Mouse (Mus musculus) adrenal gland (tissue): ENCODE results near the gene Phox2b.

Source experiments
- intact Hi-C: fragments of 180-260 bp; cut with DNase I; formaldehyde crosslinking; loops from one replicate; pipeline ENCODE4 v1.15.1; 2025
- long read RNA-seq, 2 experiments: library from polyadenylated mRNA; unstranded; transcript quantifications; one replicate each; pipeline ENCODE4 v2.0.0; 2020; ENCODE audit warnings: borderline replicate concordance in 1 of 2; ENCODE audit not compliant: insufficient replicate concordance in 1 of 2

The Phox2b gene
- long read RNA-seq, experiment 1, partial matches to known transcripts, result 0 of 9 reads
- long read RNA-seq, experiment 1, other reads (novel, unspliced or antisense), result 9 of 9 reads
- long read RNA-seq, experiment 2, partial matches to known transcripts, result 0 of 17 reads
- long read RNA-seq, experiment 2, other reads (novel, unspliced or antisense), result 16 of 17 reads

DNA sequence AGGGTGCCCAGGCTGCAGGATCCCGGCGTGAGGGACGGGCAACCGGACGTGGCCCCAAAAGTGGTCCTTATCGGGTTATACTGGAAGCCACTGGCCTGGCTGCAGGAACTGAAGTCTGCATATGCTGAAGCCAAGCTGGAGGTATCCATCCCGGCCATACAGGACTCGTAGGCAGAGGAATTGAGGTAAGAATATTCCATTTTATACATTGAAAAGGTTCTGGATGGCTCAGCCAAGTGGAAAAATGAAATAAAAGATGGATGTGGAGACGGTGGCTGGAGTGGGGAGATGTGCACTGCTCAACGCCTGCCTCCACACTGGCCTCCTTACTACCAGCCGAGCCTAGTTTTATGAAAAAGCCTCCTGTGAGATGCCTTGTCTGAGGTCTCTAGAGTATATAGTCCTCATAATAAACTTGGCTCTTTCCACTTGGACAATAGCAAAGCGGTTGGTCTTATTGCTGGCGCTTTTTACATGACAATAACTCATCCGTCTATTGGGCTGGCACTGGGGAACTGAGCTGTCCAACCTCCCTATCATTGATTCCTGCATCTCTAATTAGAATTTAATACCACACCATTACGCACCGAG is at the start of gene Phox2b:
Gene Phox2b, minus strand, starts transcription at position 569 of the 591 bp plus-strand sequence.
- intact Hi-C loops, result loop anchor here (5.0 kb wide), 1 partner anchor 128 kb away; no protein-coding TSS in a partner anchor

DNA sequence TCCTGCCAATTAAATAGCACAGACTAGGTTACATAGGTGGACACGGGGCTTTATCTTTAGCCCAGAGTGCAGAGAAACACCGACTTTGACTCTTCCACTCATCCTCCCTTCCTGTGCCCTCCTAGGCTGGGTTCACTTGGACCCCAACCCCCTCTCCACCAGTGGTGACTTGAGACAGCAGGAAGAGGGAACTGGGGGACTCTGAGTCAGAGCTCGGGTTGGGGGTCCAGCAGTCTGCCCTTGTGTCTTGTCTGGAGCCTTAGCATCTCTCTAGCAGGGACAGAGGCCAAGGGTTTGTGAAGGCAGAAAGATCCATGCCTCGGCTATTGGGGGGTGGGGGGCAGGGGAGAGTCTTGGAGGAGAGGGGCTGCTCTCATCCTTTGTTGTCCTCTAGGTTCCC is 43.5 kb upstream of the Phox2b start:
- intact Hi-C loops, result no loop called here

DNA sequence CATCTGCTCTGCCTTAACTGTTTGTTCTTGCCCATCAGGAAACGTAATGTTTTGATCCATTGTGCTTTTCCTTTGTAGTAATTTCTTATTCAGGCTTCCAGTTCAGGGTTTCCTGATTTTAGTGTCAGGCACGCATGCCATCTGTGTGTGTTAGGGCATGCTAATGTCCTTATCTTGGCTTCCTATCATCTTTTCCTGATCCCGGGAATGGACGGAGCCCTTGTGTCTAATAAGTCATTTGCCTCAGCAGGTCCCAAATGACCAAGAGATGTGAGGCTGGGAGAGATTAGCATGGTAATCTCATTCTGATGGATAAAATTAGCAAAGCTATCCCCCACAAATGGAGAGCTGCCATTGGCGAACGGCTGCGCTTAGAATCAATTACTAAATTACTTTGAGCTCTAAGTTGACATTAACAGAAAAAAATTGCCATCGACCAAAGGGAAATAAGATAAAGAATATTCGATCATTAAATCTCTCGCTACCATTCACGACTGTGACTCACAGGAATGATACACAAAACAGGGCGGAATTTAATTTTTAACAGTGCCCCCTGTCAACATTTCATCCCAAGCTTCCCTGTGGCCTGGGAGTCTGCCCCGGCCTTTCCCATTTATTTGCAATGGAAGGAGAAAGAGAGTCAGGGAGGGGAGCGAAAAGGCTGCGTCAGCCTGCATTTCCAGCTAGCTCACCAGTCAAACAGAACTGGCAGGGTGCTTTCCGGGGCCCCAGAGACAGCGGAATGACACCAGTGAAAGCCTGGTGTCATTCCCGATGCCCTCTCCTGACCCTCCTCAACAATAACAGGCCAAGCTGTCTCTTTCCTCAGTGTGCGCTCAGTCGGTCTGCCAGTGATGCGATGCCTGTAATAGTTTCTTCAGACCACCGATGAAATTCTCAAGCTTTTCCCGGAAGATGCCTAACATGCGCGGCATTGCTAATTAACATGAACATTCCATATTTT is 40.2 kb upstream of the Phox2b start:
- intact Hi-C loops, result no loop called here

DNA sequence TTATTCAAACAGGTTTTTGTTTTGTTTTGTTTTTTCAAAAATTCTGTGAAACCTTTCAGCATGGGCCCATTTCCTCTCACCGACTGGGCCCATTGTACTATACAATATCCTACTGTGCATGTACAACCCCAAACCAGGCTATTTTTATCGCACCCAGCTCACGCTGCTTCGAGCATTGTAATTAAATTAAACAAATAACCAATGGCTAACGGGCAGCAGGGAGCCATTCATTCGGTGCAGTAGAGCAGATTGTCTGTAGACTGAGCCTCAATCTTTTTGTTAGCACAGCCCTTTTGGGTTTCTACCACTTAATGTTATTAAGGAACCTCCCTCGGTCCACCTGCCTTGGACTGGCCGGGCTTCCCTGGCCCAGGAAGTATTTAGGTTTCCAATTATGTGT is 39.5 kb upstream of the Phox2b start:
- intact Hi-C loops, result no loop called here

DNA sequence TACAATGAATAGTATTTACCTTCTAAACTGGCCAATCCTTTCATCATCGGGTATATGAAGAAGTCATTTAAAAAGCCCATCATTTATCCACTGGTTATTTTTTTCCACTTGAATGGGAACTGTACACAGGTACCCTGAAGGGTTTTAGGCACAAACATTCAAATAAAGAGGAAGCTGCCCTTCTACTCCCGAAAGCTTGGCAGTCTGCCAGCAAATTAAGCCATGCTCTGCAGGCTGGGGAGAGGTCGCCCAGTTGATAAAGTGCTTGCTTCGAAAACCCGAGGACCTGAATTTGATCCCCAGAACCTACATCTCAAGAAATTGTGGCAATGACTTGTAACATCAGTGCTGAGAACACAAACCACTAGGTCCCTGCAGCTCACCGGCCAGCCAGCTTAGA is 35.6 kb upstream of the Phox2b start:
- intact Hi-C loops, result no loop called here

DNA sequence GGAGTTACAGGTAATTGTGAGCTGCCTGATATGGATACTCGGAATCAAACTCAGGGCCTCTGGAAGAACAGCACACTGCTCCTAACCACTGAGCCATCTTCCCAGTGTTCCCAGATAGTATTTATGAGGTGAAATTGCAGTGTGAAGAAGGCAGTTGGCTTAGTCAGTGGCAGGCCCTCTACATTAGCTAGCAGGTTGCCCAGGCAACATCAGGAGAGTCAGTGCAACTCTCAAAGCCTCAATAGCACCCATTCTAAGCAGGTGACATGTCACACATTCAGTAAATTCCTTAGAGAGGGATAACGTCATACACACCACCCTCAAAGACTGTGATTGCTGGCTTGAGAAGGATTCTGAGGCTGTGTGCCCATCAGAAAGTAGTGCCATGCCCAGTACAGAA is 32.6 kb upstream of the Phox2b start:
- intact Hi-C loops, result no loop called here

DNA sequence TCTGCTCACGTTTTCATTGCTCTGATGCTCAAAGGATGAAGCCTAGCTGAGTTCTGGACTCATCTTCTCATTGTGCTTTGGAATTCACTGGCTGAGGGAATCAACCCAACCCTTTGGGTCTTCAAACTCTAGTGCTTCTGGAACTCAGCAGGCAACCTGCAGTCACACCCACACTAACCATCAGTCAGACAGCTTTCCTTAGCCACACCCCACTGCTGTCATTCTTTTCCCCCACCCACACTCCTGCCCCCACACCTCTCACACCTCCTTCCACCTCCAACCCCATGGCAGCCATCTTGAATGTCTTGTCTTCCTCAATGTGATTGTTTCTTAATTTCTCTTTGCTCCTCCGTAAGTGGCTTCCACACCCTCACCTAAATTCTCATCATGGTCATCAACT is 7.2 kb upstream of the Phox2b start:
- intact Hi-C loops, result no loop called here

DNA sequence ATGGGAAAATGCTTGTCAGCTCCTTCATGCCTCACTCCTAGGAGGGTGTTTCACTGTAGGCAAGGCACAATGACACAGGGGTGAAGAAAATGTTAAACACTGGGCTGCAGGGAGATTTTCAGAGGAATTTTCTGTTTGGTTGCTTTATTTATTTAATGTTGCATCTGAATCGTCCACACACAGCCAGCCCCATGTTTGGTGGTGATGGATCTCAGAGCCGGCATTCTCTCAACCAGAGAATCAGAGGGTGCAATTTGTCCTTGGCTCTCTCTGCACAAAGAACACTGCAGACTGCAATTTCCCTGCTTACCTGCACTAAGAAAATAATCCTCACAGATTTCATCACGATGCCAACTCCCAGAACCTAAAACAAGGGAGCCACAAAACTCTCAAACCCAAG is 3.9 kb upstream of the Phox2b start:
- intact Hi-C loops, result no loop called here

DNA sequence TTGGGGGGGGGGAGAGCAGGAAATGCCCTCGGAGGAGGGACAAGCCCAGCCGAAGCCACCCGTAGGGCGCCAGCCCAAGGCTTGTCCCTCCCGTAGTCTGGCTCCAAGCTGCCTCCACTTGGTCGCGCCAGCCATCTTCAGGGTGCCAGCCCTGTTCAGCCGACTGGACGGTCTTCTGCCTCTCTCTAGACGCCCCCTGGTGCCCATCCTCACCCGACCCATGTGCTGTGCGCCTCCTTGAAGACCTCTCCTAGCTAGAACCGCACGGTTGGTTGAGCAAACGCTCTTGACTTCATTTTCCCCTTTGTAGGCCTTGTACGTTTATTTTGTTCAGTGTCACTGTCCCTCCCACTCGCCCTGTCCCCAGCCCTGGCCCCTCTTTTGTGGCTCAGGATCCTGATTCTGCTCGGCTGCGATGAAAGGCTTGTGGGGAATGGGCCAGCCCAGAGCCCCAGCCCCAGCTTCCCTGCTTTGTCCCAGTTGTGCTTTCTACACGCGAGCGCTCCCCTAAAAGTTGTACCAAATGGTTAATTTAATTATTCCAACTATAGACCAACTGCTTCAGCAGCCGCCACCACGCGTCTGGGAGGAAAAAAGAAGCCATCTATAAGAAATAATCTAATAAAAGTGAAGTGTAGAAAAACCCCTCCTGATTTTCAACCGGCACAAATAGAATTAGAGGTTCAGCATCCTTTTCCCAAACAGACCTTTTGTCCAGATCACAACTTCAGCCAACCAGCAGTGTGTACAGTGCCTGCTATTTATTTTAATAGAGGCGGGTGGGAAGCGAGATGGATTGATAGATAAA is 2.9 kb upstream of the Phox2b start:
- intact Hi-C loops, result no loop called here

DNA sequence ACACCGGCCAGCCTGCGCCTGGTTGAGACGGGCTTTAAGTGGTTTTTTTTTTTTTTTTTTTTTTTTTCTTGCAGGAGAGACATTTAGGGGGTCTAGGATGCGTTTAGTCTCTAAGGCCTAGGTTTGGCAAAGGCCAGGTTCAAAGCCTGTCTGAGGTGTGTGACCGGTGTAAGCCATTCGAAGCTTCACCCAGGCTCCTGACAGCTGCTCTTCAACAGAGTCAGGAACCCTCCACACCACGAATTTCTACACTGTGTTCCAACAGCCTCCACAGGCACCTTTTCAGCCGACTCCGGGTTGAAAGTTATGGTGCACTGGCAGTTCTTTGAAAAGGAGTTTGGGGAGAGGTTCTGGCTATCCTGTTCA is 2.3 kb upstream of the Phox2b start:
- intact Hi-C loops, result no loop called here

DNA sequence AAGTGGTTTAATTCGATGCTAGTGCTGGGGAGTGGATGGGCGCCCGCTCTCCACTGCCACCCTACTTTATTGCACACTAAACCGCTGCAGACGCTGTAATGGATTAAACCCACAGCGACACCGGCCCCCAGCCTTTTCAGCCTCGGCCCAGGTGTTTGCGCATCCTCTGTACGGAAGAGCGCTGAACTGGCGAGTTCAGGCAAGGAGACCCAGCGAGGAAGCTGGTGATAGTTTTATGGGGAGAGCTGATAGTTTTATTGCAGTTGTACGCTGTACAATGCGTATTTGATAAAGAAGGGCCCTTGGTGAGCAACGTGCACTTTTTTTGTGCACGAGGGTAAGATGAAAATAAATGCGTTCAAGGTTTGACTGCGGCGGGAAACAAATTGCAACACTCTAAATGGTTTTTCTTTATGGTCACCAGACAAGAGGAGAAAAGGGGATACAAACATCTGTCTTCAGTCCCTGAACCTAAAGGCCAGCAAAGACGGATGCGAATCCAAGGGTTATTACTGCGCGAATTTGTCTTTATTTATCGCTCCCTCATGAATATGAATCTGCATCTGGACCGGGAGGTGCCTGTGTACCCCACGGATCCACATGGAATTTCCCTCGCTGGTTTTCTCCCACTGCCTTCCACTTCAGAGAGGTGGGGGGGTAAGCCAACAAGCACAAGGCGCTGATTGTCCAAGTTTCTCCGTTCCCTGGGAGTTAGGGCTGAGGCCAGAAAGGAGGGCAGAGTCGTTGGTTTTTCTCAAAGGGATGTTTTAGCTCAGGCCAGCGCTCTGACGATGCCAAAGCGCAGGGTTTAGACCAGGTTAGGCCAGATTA is 1.7 kb upstream of the Phox2b start:
- intact Hi-C loops, result no loop called here

DNA sequence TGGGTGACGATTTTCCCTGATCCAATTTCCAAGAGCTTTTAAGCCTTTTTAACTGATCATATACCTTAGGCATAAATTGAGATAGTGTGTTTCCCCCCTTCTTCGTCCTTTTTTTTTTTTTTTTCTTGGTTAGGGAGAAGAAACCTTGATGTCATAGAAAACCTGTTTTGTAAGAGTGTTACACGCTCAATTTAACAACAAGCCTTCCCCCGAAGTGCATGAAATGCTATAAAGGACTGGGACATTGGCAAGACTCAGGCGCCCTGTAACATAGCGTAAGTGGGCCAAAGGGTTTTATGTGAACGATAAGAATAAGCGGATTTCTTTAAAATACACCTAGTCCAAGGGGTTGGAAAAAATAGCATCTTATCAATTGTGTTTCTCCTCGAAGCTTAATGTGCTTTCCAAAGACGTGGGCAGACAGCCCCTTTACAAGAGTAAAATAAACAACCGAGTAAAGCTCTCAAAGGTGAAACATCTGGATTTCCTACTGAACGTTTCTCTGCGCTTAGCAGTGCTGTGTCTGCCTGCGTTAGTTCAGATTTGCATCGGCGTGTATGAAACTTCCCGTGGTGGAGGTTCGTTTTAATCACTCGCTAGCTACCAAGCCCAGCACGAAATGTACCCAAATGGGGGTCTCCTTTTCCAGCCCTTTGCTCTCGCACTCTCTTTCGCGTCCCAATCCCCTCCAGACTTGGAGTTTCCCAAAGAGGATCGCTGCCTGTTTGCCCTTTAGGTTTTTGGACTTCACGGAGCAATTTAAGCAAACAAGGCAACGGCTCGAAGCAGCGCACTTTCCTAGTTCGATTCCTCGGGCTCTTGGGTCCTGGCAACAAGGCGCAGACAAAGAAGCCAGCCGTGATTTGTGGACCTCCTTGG is 531 bp upstream of the Phox2b start:
- intact Hi-C loops, result loop anchor here (5.0 kb wide), 1 partner anchor 128 kb away; no protein-coding TSS in a partner anchor

DNA sequence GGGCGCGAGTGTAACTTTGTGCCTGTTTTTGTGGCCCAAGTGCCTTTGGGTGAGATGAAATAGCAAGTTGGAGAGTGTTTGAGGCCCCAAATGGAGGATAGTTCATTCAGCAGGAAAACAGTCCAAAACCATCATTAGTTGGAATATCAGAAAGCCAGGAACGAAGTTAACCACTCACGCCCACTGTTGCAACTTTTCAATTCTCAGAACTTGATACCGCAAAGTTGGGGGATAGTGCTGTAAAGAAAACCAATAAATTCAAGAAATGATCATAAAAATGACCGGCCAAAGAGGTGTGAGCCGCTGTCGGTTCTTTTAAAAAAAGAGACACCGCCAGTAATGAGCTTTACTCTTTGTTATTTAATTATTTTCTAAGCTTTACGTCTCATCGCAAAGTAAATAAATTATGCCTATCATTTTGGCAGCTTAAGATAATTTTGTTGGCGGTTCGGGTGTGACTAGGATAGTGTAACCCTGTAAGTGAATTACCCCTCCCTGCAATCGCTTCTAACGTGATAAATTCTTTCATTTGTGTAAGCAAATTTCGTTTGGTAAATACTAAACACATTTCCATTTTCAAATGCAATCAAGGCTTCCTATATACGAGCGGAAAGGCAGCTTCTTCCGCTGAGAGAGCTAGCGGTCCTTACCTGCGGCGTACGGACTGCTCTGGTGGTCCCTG is 909 bp downstream of the Phox2b start:
- intact Hi-C loops, result loop anchor here (5.0 kb wide), 1 partner anchor 129 kb away; no protein-coding TSS in a partner anchor

DNA sequence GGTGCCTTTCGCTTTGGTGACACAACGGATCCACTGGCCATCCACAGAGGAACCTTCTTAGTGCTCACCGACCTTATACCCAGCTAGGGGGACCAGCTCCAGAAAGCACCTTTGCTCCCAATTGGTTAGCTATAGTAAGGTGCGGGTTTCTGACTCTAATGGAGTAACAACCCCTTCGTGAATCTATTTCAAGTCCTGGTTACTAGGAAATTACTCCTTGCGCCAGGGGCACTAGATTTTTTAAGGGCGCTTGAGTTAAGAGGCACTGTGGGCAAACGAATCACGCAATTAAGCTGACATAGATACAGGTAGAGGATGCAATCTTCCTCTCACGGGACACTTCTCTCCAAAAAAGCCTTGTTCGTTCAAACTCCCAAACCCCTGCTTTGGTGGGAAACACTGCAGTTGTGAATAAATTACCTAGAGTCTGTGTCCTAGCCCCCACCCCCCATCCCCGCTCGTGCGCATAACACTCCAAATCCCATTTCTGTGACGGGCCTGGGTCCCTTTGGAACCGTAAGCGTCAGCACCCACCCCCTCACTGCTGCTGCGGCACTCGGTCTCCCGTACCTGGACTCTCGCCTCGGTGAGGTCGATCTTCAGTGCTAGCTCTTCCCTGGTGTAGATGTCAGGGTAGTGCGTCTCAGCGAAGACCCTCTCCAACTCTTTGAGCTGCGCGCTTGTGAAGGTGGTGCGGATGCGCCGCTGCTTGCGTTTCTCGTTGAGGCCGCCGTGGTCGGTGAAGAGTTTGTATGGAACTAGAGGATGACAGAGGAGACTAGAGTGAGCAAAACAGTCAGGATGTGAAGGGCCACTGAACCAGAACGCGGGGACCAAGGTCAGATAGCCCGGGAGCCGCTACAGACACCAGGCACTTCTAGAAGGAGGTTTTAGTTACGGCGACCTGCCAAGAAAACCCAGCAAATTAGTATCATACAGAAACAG is 1.7 kb downstream of the Phox2b start:
- intact Hi-C loops, result loop anchor here (5.0 kb wide), 1 partner anchor 130 kb away; no protein-coding TSS in a partner anchor

DNA sequence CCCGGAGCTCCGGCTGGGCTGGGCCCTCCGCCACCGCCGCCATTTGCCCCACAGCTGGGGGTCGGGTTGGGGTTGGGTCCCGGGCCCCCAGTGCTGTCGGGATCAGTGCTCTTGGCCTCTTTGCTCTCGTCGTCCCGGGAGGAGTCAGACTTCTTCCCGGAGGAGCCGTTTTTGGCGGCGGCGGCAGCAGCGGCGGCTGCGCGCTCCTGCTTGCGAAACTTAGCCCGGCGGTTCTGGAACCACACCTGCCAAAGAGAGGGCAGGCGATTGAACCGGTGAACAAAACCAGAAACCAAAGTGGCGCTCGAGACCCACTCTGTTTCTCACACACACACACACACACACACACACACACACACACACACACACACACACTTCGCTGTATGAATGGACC is 2.7 kb downstream of the Phox2b start:
- intact Hi-C loops, result loop anchor here (5.0 kb wide), 1 partner anchor 131 kb away; no protein-coding TSS in a partner anchor

DNA sequence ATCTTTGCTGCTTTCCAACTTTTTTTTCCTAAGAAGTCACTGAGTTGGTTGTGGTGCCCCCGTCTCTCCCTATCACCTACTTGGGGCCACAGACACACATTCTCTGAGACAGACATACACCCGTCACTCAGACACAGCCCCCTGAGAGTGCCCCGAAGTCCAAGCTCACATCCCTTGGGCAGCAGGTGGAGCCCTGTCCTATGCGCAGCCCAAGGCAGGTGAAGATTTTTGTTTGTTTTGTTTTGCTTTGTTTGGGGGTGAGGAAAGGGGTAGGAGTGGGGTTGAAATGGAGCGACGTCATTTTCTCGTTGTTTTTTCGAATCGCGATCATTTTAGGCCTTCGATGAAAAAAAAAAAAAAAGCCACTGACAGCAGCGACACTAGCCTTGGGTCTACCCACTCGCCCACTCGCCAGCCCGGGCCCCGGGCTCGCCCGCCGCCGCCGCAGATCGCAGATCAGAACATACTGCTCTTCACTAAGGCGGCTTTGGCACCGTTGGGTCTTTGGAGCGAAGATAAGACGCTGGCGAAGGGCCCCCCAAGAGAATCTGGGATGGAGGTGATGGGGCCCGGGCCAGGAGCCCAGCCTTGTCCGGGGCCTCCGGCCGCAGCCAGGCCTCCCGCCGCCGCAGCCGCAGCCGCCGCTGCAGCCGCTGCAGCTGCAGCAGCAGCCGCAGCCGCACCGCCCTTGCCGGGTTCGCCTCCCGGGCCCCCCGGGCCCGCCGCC is 3.3 kb downstream of the Phox2b start:
- intact Hi-C loops, result loop anchor here (5.0 kb wide), 1 partner anchor 131 kb away; no protein-coding TSS in a partner anchor

DNA sequence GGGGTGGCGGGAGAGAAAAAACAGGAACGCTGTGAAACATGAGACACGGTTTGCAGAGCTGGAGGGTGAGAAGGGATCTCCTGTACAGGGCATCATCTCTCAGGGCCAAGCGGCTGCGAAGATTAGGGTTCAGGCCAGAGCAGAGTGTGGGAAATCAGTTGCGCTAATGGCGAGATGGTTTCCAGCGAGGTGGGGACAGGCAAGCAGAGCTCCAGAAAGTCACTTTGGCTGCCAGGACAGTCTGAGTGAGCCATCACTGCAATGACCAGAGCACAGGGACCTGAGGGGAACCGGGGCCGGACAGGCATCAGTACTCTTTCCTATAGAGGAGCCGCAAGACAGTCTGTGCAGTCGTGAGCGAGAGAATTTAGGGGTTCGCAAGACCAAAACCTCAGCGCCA is 3.9 kb downstream of the Phox2b start:
- intact Hi-C loops, result loop anchor here (5.0 kb wide), 1 partner anchor 132 kb away; no protein-coding TSS in a partner anchor
